Mouse (Mus musculus): ENCODE measurements around the gene Nabp2.

DNA sequence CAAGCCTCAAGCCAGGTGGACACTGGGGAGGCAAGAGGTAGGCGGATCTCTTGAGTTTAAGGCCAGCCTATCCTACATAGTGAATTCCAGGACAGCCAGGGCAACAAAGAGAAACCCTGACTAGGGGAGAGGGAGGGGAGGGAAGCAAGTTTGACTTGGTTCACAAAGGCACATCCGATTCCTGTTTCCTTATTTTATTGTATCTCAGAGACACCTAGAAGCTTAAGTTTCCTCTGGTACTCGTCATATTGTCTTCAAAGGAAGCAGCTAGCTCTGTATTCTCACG is 789 bp downstream of the Nabp2 start:
- TF ChIP-seq CTCF (conservative IDR thresholded peaks at IDR 0.05; ENCODE audit: low read length), result no peak
- TF ChIP-seq NANOG (IDR thresholded peaks at IDR 0.05; ENCODE audit: borderline replicate concordance, low read length), result no peak
- no peak for TF ChIP-seq POU5F1 (IDR thresholded peaks at IDR 0.05; ENCODE audit: borderline replicate concordance, low read length)

All from E14TG2a.4 (cell line).